Mouse (Mus musculus) kidney, embryonic 16.5 days (tissue): Measurements from ENCODE around the gene Ric8a. TPM values are rescaled to one million over a fixed set of nuclear protein-coding genes. Genes with fewer than 3 reads are reported as not detected.
"Not testable (repeated sequence)": the region's sequence is repeated elsewhere in the genome, so short reads cannot be mapped to it uniquely, and the experiment has no call there.

Experiments used
- ATAC-seq: fragments of 200-750 bp; cut with Nextera tagmentation; 2 replicates; pipeline ENCODE4 v1.8.0; 2017; ENCODE audit warnings: moderate TSS enrichment; ENCODE audit not compliant: low FRiP score, low TSS enrichment
- H3K27ac ChIP-seq: fragments of 300-500 bp; sonication (generic); 2 replicates; pipeline ENCODE4 v1.5.1; 2014; ENCODE audit warnings: low read length
- H3K27me3 ChIP-seq: fragments of 300-500 bp; sonication (generic); 2 replicates; pipeline ENCODE4 v1.6.1; 2014; ENCODE audit warnings: low read length, control low read depth, mixed read lengths; ENCODE audit not compliant: insufficient read depth
- H3K36me3 ChIP-seq: fragments of 300-500 bp; sonication (generic); 2 replicates; pipeline ENCODE4 v1.6.1; 2014; ENCODE audit warnings: low read length, control low read depth, mixed read lengths; ENCODE audit not compliant: insufficient read depth
- H3K4me1 ChIP-seq: fragments of 300-500 bp; sonication (generic); 2 replicates; pipeline ENCODE4 v1.6.1; 2014; ENCODE audit warnings: low read length, control low read depth, mixed read lengths; ENCODE audit not compliant: insufficient read depth
- H3K4me2 ChIP-seq: fragments of 300-500 bp; sonication (generic); replicated peaks from 2 replicates; pipeline ENCODE4 v1.6.1; 2014; ENCODE audit warnings: low read depth, low read length
- H3K4me3 ChIP-seq: fragments of 300-500 bp; sonication (generic); 2 replicates; pipeline ENCODE4 v1.5.1; 2014; ENCODE audit warnings: mild to moderate bottlenecking, low read length
- H3K9ac ChIP-seq: fragments of 300-500 bp; sonication (generic); replicated peaks from 2 replicates; pipeline ENCODE4 v1.6.1; 2014; ENCODE audit warnings: low read length
- H3K9me3 ChIP-seq: fragments of 300-500 bp; sonication (generic); 2 replicates; pipeline ENCODE4 v1.6.1; 2016; ENCODE audit warnings: low read length, control low read depth
- WGBS: fragments of 180-500 bp; shearing (Covaris S2); extraction: QIAGEN DNeasy Blood & Tissue Kit; methylation state at CpG from one replicate; pipeline ENCODE4 v1.1.7; 2014; 5-methylcytosine and 5-hydroxymethylcytosine counted together
- polyA plus RNA-seq: library from polyadenylated mRNA; unstranded; fragments of >200 nt; fragmentation: Nextera tagmentation; extraction: Ambion mirVana; gene quantifications from 2 replicates; pipeline ENCODE4 v1.2.1, GENCODE M21; 2015

Ric8a gene
- polyA plus RNA-seq, 1 experiment from 2014 or later, result 73.6 TPM

DNA sequence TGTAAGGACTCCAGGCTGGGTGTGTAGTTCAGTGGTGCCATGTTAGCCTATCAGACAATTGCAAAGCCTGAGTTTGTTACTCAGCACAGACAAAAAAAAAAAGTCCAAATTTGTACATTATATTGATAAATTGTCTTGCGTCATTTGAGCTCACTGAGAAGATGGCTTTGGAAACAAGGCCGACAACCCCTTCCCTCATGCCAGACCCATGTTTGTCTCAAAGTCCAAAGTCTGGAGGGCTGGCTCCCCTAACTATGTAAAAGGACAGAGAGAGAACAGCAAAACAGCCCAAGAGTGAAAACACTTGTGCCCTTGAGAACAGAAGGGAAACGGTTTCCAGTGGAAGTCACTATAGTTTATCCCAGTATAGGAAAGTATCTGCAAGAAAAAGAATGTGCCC lies 23.7 kb downstream of the Ric8a start:
- Histone ChIP-seq H3K4me1 (peaks cover 17% of the 10 kb centered on the region), H3K4me2 (peak overlapping the region; percentile 74; the same call in 1 of the 2 replicates), H3K27me3 (no peaks in the 10 kb centered on the region), H3K27ac (peak overlapping the region; percentile 31; the same call in 1 of the 2 replicates), H3K4me3 (no peak overlapping the region), H3K9ac (peak overlapping the region; percentile 28; the same call in 1 of the 2 replicates), H3K9me3 (no peaks in the 10 kb centered on the region), H3K36me3 (peaks cover 10% of the 10 kb centered on the region; the same call in 1 of the 2 replicates)
- 72% methylated on average over 3 of the region's 3 CpGs for WGBS
- ATAC-seq, result no peak

DNA sequence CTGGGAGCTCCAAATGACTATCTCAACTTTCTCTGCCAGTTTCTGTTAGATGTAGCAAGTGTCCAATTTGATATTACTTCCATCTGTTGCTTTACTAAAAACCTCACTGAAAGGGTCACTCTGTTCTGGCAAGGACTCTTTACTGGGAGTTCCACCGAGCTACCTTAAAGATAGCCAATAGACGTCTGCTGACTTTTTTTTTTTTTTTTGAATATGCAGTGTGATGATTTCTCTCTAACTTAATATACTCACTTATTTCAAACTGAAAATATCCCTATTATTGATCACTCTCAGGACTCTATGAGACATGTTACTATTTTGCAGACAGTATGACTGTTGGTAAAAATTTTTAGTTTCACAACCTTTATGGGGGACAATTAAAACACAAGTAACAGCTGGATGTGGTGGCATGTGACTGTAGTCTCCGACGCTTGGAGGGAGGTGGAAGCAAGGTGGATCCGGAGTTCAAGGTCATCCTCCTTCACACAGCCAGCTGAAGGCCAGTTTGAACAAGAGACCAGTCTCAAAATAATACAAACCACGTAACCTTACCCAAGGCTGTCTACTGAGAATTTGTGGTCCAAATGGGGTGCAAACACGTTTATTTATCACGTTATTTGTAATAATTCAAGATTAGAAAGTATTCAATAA lies 24.2 kb downstream of the Ric8a start:
- H3K4me1 ChIP-seq, result peaks cover 17% of the 10 kb centered on the region
- H3K36me3 ChIP-seq, result peaks cover 6% of the 10 kb centered on the region; the same call in 1 of the 2 replicates
- no peaks in the 10 kb centered on the region for H3K27me3 ChIP-seq
- H3K27ac ChIP-seq, result peak overlapping the region; percentile 31; the same call in 1 of the 2 replicates
- peak overlapping the region; percentile 85; the same call in 1 of the 2 replicates for H3K9ac ChIP-seq
- 12% methylated on average over 8 of the region's 8 CpGs for WGBS
- H3K4me2 ChIP-seq, result peak overlapping the region; percentile 74
- H3K9me3 ChIP-seq, result no peaks in the 10 kb centered on the region
- H3K4me3 ChIP-seq, result peak overlapping the region; percentile 84
- ATAC-seq, result no peak

DNA sequence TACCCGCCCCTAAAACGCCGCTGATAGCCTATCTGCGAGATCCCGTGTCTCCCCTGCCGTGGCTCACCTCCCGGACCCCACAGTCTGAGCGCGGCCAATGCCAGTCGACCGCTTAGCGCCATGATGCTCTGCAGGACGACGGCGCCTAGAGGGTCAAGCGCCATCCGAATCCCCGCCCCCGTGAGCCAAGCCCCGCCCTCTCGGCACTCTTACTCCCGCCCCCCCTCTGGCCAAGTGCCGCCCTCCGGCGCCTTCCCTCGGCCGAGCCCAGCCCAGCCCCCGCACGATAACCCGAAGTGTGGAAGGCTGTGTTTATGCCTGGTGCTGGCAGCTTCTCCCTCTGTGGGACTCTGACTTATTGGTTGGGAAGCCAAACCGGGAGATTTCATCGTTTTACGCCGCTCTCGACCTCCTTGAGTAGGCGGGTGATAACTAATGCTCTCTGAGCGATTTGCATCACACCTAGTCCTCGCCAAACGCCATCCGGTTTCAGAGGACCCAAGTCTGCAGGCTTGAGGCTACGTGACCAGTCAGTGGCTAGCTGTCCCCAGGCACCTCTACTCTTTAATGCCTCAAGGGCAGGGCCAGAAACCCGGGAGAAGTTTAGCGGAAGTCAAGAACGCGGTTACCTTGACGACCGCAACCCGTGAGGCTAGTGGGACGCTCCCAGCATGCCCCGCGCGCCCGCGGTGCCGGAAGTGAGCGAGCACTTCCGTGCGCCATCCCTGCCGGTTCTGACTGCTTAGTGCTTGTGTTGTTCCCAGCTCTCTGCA lies 25.1 kb downstream of the Ric8a start, which contains the start of the genes Psmd13 and Sirt3:
Gene Psmd13, plus strand, starts transcription at position 273 of the 773 bp plus-strand sequence.
Gene Sirt3, minus strand, starts transcription at position 614 of the 773 bp plus-strand sequence.
- H3K4me2 ChIP-seq, result peak within 1 kb of the TSS; percentile 74
- peak within 1 kb of the TSS; percentile 84 for H3K4me3 ChIP-seq
- peak; percentile 96 for ATAC-seq
- H3K9ac ChIP-seq, result peak within 1 kb of the TSS; percentile 85
- H3K27ac ChIP-seq, result peak within 1 kb of the TSS; percentile 94
- H3K9me3 ChIP-seq, result no peaks in the 10 kb centered on the region
- H3K36me3 ChIP-seq, result peaks cover 8% of the 10 kb centered on the region; the same call in 1 of the 2 replicates
- H3K27me3 ChIP-seq, result no peaks in the 10 kb centered on the region
- H3K4me1 ChIP-seq, result peaks cover 17% of the 10 kb centered on the region
- WGBS, result under 1% methylated on average over 56 of the region's 59 CpGs

DNA sequence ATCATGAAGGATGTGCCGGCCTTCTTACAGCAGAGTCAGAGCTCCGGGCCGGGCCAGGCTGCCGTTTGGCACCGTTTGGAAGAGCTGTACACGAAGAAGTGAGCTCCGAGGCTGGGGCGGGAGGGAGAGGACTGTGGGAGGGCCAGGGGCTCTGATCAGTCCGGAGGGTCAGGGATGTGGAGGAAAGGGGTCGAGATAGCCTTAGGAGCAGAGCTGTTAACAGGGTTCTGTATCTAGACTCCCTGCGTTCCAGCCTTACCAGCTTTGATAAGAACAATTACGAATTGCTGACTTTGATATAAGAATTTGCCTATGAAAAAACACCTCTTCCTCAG lies 25.7 kb downstream of the Ric8a start:
- 0% methylated on average over 12 of the region's 12 CpGs for WGBS
- no peaks in the 10 kb centered on the region for H3K27me3 ChIP-seq
- H3K4me2 ChIP-seq, result peak overlapping the region; percentile 74
- no peaks in the 10 kb centered on the region for H3K9me3 ChIP-seq
- ATAC-seq, result peak; percentile 64
- peak overlapping the region; percentile 81 for H3K9ac ChIP-seq
- H3K4me3 ChIP-seq, result peak overlapping the region; percentile 84
- peak overlapping the region; percentile 94 for H3K27ac ChIP-seq
- H3K4me1 ChIP-seq, result peaks cover 17% of the 10 kb centered on the region
- peaks cover 12% of the 10 kb centered on the region for H3K36me3 ChIP-seq

DNA sequence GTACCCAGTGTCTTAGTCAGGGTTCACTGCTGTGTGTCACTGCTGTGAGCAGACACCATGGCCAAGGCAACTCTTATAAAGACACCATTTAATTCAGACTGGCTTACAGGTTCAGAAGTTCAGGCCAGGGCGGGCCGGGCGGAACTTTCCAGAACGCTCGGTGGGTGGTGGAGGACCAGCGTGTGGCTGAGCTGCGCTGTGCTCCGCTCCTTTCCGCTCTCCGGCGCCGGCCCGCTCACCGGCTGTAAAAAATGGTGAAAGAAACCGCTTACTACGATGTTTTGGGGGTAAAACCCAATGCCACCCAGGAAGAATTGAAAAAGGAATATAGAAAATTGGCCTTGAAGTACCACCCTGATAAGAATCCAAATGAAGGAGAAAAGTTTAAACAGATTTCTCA lies 33.9 kb downstream of the Ric8a start:
- H3K4me1 ChIP-seq, H3K4me2 ChIP-seq, H3K27me3 ChIP-seq, H3K4me3 ChIP-seq, H3K27ac ChIP-seq, H3K9me3 ChIP-seq, ATAC-seq, H3K9ac ChIP-seq: not testable (repeated sequence)
- 95% methylated on average over 16 of the region's 16 CpGs for WGBS
- H3K36me3 ChIP-seq, result peaks cover 67% of the 10 kb centered on the region

DNA sequence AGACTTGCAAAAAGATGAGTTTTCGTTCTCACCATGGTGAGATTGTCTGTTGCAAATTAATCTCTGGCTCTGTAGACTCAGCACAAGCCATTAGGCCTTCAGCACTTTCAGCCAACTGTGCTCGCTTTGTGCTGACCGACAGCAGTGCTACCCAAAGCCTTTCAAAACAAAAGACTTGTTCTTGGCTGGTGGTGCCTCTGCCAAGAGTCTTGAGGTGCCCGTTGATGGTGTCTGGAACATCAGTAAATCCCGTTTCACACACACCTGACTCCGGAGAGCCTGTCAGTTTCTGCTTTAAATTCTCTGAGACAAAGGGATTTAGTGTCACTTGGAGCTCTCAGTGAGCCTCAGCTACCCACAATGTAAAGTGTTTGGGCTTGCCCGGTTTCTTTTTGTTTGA lies 37.3 kb downstream of the Ric8a start:
- WGBS, result 90% methylated on average over 7 of the region's 7 CpGs

DNA sequence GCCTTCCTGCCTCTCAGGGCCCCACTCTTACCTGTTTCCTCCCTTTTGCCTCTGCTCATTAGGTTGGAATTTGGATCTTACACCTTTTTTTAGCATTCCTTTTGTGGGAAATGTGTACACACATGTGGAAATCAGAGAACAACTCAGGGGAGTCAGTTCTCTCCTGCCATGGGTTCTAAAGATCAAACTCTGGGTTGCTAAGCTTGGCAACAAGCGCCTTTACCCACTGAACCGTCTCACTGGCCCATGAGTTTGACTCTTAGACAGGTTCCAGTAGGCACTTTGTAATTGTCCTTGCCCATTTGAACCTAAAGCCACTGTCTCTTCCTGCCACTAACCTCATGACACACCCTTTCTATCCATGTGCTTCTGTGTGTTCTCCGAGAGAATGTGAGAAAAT lies 37.9 kb downstream of the Ric8a start:
- Histone ChIP-seq H3K27me3 (no peaks in the 10 kb centered on the region), H3K4me2 (no peak overlapping the region), H3K9me3 (no peaks in the 10 kb centered on the region)

More for the DNA sequence above, 37.3 kb downstream of the Ric8a start:
- H3K27ac ChIP-seq, result no peak overlapping the region
- no peak overlapping the region for H3K4me2 ChIP-seq
- no peak overlapping the region for H3K4me3 ChIP-seq
- ATAC-seq, result no peak
- peaks cover 71% of the 10 kb centered on the region for H3K36me3 ChIP-seq
- H3K9me3 ChIP-seq, result no peaks in the 10 kb centered on the region
- no peaks in the 10 kb centered on the region for H3K4me1 ChIP-seq
- no peak overlapping the region for H3K9ac ChIP-seq
- no peaks in the 10 kb centered on the region for H3K27me3 ChIP-seq

DNA sequence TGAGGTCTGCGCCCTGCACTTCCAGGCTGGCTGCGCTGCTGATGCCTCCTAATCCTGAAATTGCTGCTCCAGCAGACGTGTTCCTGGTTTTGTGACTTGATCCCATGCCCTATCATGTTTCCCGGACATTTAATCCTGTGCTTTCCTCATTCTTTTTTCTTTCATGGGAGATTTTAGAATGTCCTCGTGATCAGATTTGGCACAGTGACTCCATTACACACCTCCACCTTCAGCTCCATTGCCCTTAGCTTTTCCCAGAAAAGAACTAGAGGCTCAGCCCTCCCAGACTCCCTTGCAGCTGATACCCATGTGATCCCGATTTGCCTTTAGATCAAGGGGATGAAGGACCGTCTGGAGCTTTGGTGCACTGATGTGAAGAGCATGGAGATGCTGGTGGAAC lies 41.1 kb downstream of the Ric8a start:
- H3K4me3 ChIP-seq, result no peak overlapping the region
- H3K9ac ChIP-seq, result no peak overlapping the region
- no peak for ATAC-seq
- peaks cover 49% of the 10 kb centered on the region for H3K36me3 ChIP-seq
- no peak overlapping the region for H3K4me2 ChIP-seq
- no peaks in the 10 kb centered on the region for H3K9me3 ChIP-seq
- no peaks in the 10 kb centered on the region for H3K27me3 ChIP-seq
- peaks cover 1% of the 10 kb centered on the region; the same call in 1 of the 2 replicates for H3K4me1 ChIP-seq
- no peak overlapping the region for H3K27ac ChIP-seq
- 81% methylated on average over 7 of the region's 7 CpGs for WGBS

More for the DNA sequence above, 37.9 kb downstream of the Ric8a start:
- Histone ChIP-seq H3K27ac (no peak overlapping the region), H3K9ac (no peak overlapping the region), H3K4me1 (no peaks in the 10 kb centered on the region), H3K4me3 (no peak overlapping the region), H3K36me3 (peaks cover 67% of the 10 kb centered on the region)
- 96% methylated on average over 3 of the region's 3 CpGs for WGBS
- no peak for ATAC-seq

DNA sequence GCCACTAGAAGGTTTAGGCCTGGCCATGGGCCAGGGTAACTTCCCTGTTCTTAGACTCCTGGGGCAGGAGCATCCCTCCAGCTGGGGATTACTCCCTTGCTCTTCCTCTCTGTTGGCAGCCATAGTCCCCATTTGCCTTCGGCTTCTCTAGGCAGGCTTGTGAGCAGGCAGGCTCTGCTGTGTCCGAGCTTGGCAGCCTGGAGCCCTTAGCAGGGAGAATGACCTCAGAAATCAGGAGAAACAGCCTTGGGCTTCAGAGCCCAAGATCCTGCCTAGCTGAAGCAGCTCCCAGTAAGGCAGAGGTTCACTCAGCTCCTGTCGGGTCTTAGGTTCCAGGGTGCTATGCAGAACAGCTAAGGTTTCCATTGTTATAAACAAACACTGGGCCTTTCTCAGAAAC lies 42.4 kb downstream of the Ric8a start:
- H3K36me3 ChIP-seq, result peaks cover 41% of the 10 kb centered on the region

More for the DNA sequence above, 42.4 kb downstream of the Ric8a start:
- no peak overlapping the region for H3K4me3 ChIP-seq
- H3K4me1 ChIP-seq, result peaks cover 4% of the 10 kb centered on the region; the same call in 1 of the 2 replicates
- H3K9me3 ChIP-seq, result no peaks in the 10 kb centered on the region
- ATAC-seq, result no peak
- no peak overlapping the region; the same call in 1 of the 2 replicates for H3K9ac ChIP-seq
- H3K4me2 ChIP-seq, result no peak overlapping the region
- no peaks in the 10 kb centered on the region for H3K27me3 ChIP-seq
- no peak overlapping the region for H3K27ac ChIP-seq
- WGBS, result 80% methylated on average over 3 of the region's 3 CpGs
